Mouse (Mus musculus) heart, postnatal 36 days (tissue): ENCODE measurements around the gene Lat2. TPM values are rescaled to one million over a fixed set of nuclear protein-coding genes. Genes with fewer than 3 reads are reported as not detected.
"Not testable (repeated sequence)": the region's sequence is repeated elsewhere in the genome, so short reads cannot be mapped to it uniquely, and the experiment has no call there.

Experiments
- DNase-seq, 2 experiments: peaks; one replicate each; pipeline ENCODE4 v3.0.0; 2021 to 2022
- intact Hi-C: fragments of 180-260 bp; cut with DNase I; formaldehyde crosslinking; loops from one replicate; pipeline ENCODE4 v1.15.1; 2025
- total RNA-seq, 2 experiments: library from RNA; stranded (reverse); gene quantifications; 2 replicates each; pipeline ENCODE4 v1.2.3; 2021

Gene Lat2
- total RNA-seq: 1 to 10 TPM; 1.6 to 2.2 TPM

- intact Hi-C loops: loop anchor here (5.0 kb wide), 1 partner anchor 87 kb away; no protein-coding TSS in a partner anchor
Measured at GRCm38 (mm10) chr5:134614802-134615201, at the start of gene Lat2. TSS of gene Lat2 (minus strand) at chr5:134615025.

DNA sequence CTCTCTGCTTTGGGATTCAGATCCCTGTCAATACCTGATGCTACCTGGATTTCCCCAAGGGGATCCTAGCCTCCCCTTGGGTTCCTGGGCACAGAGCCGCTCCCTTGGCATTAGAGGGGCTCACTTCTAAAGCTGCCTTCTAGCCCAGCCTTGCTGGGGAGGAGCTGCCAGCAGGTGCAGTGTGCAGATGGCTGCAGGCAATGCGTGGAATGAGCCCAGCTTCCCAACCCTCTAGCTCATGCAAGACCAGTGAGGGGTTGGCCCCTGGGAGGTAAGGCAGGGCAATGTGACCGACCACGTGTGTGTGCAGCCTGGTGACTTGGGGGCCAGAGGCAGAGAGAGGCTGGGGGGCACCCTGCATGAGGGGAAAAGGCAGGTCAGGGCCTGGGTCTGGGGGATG lies 41.9 kb upstream of the Lat2 start:
- intact Hi-C loops: loop anchor here (5.0 kb wide), 1 partner anchor 41 kb away; no protein-coding TSS in a partner anchor
- DNase-seq: no peak

More at GRCm38 (mm10) chr5:134614802-134615201, at the start of gene Lat2:
- no peak for DNase-seq

- intact Hi-C loops: no loop called here
- no peak for DNase-seq
Measured at GRCm38 (mm10) chr5:134652015-134652414, 37.2 kb upstream of the Lat2 start.

DNA sequence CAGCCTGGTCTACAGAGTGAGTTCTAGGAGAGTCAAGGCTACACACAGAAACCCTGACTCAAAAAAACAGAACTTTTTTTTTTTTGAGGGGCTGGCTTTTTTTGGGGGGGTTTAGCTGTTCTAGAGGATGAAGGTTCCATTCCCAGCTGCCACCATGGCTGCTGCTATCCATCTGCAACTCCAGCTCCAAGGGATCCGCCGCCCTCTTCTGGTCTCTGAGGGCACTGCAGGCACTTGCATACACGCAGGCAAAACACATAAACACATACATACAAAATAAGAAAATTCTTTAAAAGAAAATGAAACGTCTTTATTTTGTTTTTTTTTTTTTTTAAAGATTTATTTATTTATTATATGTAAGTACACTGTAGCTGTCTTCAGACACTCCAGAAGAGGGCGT lies 36.1 kb upstream of the Lat2 start:
- DNase-seq: peak; percentile 47 to 72
- intact Hi-C loops: no loop called here

DNA sequence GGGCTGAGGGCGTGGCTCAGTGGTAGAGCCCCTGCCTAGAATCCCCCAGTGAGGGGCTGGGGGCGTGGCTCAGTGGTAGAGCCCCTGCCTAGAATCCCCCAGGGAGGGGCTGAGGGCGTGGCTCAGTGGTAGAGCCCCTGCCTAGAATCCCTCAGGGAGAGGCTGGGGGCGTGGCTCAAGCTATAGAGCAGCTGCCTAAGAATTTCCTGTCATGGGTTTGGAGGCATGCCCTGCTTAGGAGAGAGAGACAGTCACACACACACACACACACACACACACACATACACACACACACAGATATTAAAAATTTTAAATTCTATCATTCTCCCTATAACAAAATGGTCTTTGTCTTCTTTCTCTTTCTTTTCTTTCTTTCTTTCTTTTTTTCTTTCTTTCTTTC lies 34.2 kb upstream of the Lat2 start:
- DNase-seq, intact Hi-C loops: not testable (repeated sequence)

DNA sequence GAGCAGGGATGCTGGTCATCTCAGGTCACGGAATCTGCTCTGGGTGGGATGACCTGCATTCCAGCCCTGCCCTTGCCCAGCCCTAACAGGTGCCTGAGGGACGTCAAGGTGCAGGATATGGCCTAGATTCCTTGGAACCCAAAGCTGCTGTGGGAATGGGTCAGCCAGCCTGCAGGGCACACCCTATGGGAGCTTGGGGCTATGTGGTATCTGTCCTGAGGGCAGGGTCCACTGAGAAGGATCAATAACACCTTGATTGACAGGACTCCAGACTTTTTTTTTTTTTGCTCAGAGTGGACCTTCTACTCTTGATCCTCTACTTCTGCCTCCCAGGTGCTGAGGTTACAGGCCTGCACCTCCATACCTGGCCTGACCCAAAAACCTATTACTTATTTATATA lies 32.6 kb upstream of the Lat2 start:
- DNase-seq: no peak
- intact Hi-C loops: no loop called here

- no peak for DNase-seq
- intact Hi-C loops: no loop called here
Measured at GRCm38 (mm10) chr5:134646461-134646860, 31.6 kb upstream of the Lat2 start.

- intact Hi-C loops: loop anchor here (5.0 kb wide), 1 partner anchor 43 kb away; the partner anchor contains the start of gene Limk1
- peak; percentile 25 to 30 for DNase-seq
Measured at GRCm38 (mm10) chr5:134644643-134645118, 29.9 kb upstream of the Lat2 start.

DNA sequence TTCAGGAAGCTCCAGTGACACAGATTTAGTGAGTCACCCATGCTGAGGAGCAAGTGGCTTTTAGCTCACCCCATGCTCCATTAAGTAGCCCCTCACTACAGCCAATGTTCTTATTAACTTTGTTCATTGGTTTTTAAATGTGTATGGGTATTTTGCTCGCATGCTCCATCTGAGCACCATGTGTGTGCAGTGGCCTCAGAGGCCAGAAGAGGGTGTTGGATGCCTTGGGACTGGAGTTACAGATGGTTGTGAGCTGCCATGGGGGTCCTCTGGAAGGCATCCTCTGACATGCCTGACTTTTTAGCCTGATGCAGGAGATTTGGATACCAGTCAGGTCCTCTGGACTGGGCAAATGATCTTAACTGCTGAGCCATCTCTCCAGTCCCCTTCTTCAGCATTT lies 29.3 kb upstream of the Lat2 start:
- intact Hi-C loops: loop anchor here (5.0 kb wide), 1 partner anchor 43 kb away; the partner anchor contains the start of gene Limk1
- no peak for DNase-seq

DNA sequence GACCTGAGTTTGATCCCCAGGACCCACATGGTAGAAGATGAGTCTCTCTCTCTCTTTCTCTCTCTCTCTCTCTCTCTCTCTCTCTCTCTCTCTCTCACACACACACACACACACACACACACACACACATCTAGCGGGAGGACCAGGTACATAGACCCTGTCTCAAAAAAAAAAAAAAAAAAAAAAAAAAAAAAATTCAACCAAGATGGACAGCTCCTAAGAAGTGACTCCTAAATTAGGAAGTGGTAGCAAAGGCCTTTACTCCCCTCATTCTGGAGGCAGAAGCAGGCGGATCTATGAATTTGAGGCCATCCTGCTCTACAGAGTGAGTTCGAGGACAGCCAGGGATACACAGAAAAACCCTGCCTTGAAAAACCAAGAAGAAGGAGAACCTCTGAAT lies 25.5 kb upstream of the Lat2 start:
- no peak for DNase-seq
- intact Hi-C loops: loop anchor here (5.0 kb wide), 1 partner anchor 47 kb away; the partner anchor contains the start of gene Limk1

- peak; percentile 98 for DNase-seq
- intact Hi-C loops: no loop called here
Measured at GRCm38 (mm10) chr5:134639269-134639682, 24.5 kb upstream of the Lat2 start, which contains the start of gene Eif4h. TSS of gene Eif4h (minus strand) at chr5:134639490.

GRCm38 (mm10) chr5:134638461-134639268 lies 23.8 kb upstream of the Lat2 start:
- DNase-seq: no peak
- intact Hi-C loops: no loop called here

- intact Hi-C loops: no loop called here
- no peak for DNase-seq
Measured at GRCm38 (mm10) chr5:134637820-134638367, 23.1 kb upstream of the Lat2 start.

- DNase-seq: no peak
- intact Hi-C loops: no loop called here
Measured at GRCm38 (mm10) chr5:134632841-134633240, 18.0 kb upstream of the Lat2 start.

DNA sequence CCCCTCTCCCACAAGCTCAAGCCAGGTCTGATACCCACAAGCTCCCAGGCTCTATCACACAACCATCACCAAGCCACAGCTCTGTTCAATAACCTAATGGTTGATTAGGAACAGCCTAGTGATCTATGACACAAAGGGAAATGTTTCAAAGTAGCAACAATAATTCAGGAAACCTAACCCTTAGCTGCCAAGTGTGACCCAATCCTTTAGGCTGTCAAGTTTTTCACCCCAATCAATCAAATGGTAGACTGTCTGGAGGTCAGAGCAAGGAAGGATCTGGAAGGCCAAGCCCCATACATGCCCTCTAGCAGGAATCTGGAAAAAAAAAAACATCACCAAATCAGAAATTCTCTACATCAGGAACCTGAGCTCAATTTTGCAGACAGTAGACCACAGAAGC lies 16.0 kb upstream of the Lat2 start:
- intact Hi-C loops: no loop called here
- DNase-seq: no peak

- intact Hi-C loops: no loop called here
Measured at GRCm38 (mm10) chr5:134629508-134629907, 14.7 kb upstream of the Lat2 start.

GRCm38 (mm10) chr5:134622069-134622468 lies 7.2 kb upstream of the Lat2 start:
- no peak for DNase-seq
- intact Hi-C loops: no loop called here

More at GRCm38 (mm10) chr5:134629508-134629907, 14.7 kb upstream of the Lat2 start:
- no peak for DNase-seq

GRCm38 (mm10) chr5:134621099-134621640 lies 6.3 kb upstream of the Lat2 start:
- no peak for DNase-seq

DNA sequence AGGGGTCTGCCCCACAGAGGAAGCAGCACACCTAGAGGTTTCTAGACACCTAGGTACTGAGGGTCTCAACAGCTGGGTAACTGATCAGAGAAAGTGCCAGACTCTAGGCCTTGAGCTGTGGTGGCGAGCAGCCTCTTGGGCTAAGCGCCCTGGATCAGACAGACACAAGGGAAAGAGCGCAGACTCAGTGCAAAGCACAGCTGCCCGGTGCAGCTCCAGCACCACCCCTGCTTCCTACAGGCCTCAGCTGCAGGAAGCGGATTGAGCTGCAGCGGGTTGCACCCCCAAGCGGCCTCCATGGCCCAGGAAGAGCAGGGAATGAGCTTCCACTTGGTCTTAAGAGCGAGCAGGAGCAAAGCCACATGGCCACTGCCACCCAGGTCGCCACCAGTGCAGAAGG lies 5.6 kb upstream of the Lat2 start:
- no peak for DNase-seq

More at GRCm38 (mm10) chr5:134621099-134621640, 6.3 kb upstream of the Lat2 start:
- intact Hi-C loops: no loop called here

DNA sequence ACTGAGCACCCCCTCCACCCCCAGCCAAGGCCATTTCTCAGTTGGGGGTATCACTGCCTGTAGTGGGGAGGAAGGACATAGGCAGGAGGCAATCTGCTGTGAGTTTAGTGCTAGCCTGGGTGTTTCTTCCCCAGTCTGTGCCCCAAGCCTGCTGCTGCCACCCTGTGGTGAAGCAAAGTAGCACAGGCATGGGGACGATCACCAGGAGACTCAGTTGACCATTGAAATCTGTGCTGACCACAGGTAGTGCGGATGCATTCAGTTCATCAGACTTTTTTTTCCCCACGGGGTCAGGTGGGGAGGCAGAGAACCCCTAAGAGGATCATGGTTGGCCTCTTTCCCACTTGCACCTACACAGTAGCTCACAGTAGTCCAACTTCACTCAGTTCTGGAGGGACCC lies 2.2 kb upstream of the Lat2 start:
- peak; percentile 68 to 82 for DNase-seq
- intact Hi-C loops: loop anchor here (2.0 to 5.0 kb wide), 2 partner anchors 85 to 122 kb away; no protein-coding TSS in a partner anchor

More for the DNA sequence above, 5.6 kb upstream of the Lat2 start:
- intact Hi-C loops: no loop called here

GRCm38 (mm10) chr5:134615780-134616179 lies 955 bp upstream of the Lat2 start:
- intact Hi-C loops: loop anchor here (2.0 to 5.0 kb wide), 2 partner anchors 87 to 121 kb away; no protein-coding TSS in a partner anchor

More at GRCm38 (mm10) chr5:134615780-134616179, 955 bp upstream of the Lat2 start:
- no peak for DNase-seq
